Mouse (Mus musculus): ENCODE results near the gene Dapp1. TPM values are rescaled to one million over a fixed set of nuclear protein-coding genes. Genes with fewer than 3 reads are reported as not detected.

Gene Dapp1
- polyA plus RNA-seq, 2 experiments, result 8.8 to 11.5 TPM

DNA sequence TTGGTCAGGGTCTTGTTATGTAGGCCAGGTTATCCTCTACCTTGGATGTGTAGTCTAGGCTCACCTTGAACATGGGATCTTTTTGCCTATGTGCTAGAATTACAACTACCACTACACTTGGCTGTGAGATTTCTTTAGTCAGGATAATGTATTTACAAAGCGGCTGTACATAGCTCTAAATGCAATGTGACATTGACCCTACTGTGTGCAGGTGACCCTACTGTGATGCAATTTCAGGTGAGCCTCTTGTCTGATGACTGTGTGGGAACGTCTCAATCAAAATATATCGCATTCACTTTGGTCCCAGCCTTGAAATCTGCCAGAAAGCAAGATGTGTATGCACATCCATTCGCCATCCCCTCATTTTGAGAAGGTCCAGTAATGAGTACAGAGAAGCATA lies 23.0 kb downstream of the Dapp1 start:
- WGBS (ENCODE audit: insufficient replicate concordance), result 83% methylated on average over 4 of the region's 4 CpGs

DNA sequence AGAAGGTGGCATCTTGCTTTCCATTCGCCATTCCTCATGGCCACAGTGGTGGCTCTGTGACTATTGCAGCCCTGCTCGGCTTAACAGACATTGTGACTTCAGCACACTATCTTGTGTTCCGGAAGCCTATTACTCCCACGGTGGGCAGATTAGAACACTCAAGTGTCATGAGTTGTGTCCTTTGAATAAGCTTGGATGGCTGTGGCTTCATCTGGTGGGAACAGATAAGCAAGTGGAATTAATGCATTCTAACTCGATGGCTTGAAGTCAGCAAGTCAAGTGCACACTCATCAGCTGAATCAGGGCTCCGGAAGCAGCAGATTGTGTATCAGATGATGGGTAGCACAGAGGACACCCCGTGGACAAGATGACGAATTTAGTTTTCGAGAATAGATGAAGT lies 23.5 kb downstream of the Dapp1 start:
- Histone ChIP-seq H3K27ac (peak overlapping the region; percentile 81), H3K4me1 (replicated peaks; ENCODE audit: control insufficient read depth in 2 of 2, insufficient read depth in 2 of 2, low read length in 1 of 2) (peaks cover 59 to 61% of the 10 kb centered on the region in 2 experiments), H3K27me3 (ENCODE audit: control insufficient read depth, insufficient read depth, low read length) (no peaks in the 10 kb centered on the region), H3K4me3 (ENCODE audit: insufficient read depth in 1 of 2, low read depth in 2 of 2, low read length in 2 of 2) (no peak overlapping the region; a peak in 1 of 4 replicates), H3K4me2 (ENCODE audit: low read depth) (peak overlapping the region; percentile 55), H3K9ac (replicated peaks) (peak overlapping the region; percentile 37; the same call in 1 of the 2 replicates), H3K36me3 (replicated peaks; ENCODE audit: control insufficient read depth, insufficient read depth, low read depth) (peaks cover 7% of the 10 kb centered on the region), H3K9me3 (ENCODE audit: control insufficient read depth, low read length) (no peaks in the 10 kb centered on the region)
- ATAC-seq (ENCODE audit: insufficient read depth) (peak; percentile 86), DNase-seq (ENCODE audit: low read depth in 3 of 3, low spot score in 3 of 3) (peak; percentile 82 to 88 (median 82))
- WGBS (ENCODE audit: insufficient replicate concordance), result 13% methylated on average over 9 of the region's 9 CpGs
- TF ChIP-seq EP300 (IDR thresholded peaks at IDR 0.05; ENCODE audit: low read depth) (peak; percentile 95), CTCF (IDR thresholded peaks at IDR 0.05; ENCODE audit: low read depth) (no peak)

More for the DNA sequence above, 23.0 kb downstream of the Dapp1 start:
- no peaks in the 10 kb centered on the region for H3K27me3 ChIP-seq (ENCODE audit: control insufficient read depth, insufficient read depth, low read length)
- DNase-seq (ENCODE audit: low read depth in 3 of 3, low spot score in 3 of 3), result no peak
- peak overlapping the region; percentile 81 for H3K27ac ChIP-seq
- H3K4me3 ChIP-seq (ENCODE audit: insufficient read depth in 1 of 2, low read depth in 2 of 2, low read length in 2 of 2), result no peak overlapping the region
- H3K4me1 ChIP-seq (replicated peaks; ENCODE audit: control insufficient read depth in 2 of 2, insufficient read depth in 2 of 2, low read length in 1 of 2), result peaks cover 54 to 56% of the 10 kb centered on the region in 2 experiments
- H3K9me3 ChIP-seq (ENCODE audit: control insufficient read depth, low read length), result no peaks in the 10 kb centered on the region
- no peak overlapping the region; the same call in 1 of the 2 replicates for H3K9ac ChIP-seq (replicated peaks)
- peak overlapping the region; percentile 55; the same call in 1 of the 2 replicates for H3K4me2 ChIP-seq (ENCODE audit: low read depth)
- ATAC-seq (ENCODE audit: insufficient read depth), result no peak
- H3K36me3 ChIP-seq (replicated peaks; ENCODE audit: control insufficient read depth, insufficient read depth, low read depth), result peaks cover 7% of the 10 kb centered on the region
- TF ChIP-seq EP300 (IDR thresholded peaks at IDR 0.05; ENCODE audit: low read depth), result no peak
- TF ChIP-seq CTCF (IDR thresholded peaks at IDR 0.05; ENCODE audit: low read depth), result no peak

DNA sequence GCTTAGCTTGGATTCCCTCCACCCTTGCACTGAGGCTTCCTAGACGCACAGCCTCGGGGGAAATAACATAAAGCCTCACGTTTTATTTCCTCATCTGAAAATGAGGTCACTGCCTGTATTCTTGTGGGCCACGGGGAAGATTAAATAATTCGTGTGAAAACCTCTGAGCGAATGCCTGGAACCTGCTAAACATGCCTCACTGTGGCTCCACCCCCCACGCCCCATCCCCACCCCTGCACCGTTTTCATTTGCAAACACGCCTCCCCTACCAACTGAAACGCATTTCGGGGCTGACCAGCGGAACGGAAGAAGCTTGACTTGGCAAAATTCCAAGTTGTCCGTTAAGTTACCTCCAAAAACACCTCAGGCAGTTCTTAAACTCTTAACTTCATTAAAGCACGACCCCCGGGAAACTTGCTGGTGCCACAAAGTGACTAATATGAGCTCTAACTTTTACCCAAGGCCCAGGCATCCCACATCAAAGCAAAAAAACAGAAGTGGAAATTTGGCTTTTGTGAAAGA lies 25.7 kb downstream of the Dapp1 start:
- ATAC-seq (ENCODE audit: insufficient read depth), result no peak
- H3K9ac ChIP-seq (replicated peaks), result peak overlapping the region; percentile 24
- no peaks in the 10 kb centered on the region for H3K27me3 ChIP-seq (ENCODE audit: control insufficient read depth, insufficient read depth, low read length)
- DNase-seq (ENCODE audit: low read depth in 3 of 3, low spot score in 3 of 3), result no peak
- H3K36me3 ChIP-seq (replicated peaks; ENCODE audit: control insufficient read depth, insufficient read depth, low read depth), result peaks cover 3% of the 10 kb centered on the region; the same call in 1 of the 2 replicates
- no peak for TF ChIP-seq EP300 (IDR thresholded peaks at IDR 0.05; ENCODE audit: low read depth)
- no peak for TF ChIP-seq CTCF (IDR thresholded peaks at IDR 0.05; ENCODE audit: low read depth)
- peaks cover 70 to 72% of the 10 kb centered on the region in 2 experiments for H3K4me1 ChIP-seq (replicated peaks; ENCODE audit: control insufficient read depth in 2 of 2, insufficient read depth in 2 of 2, low read length in 1 of 2)
- H3K27ac ChIP-seq, result peak overlapping the region; percentile 22
- peak overlapping the region; percentile 25 to 35 for H3K4me3 ChIP-seq (ENCODE audit: insufficient read depth in 1 of 2, low read depth in 2 of 2, low read length in 2 of 2)
- 10% methylated on average over 16 of the region's 16 CpGs for WGBS (ENCODE audit: insufficient replicate concordance)
- no peaks in the 10 kb centered on the region for H3K9me3 ChIP-seq (ENCODE audit: control insufficient read depth, low read length)
- peak overlapping the region; percentile 62 for H3K4me2 ChIP-seq (ENCODE audit: low read depth)

DNA sequence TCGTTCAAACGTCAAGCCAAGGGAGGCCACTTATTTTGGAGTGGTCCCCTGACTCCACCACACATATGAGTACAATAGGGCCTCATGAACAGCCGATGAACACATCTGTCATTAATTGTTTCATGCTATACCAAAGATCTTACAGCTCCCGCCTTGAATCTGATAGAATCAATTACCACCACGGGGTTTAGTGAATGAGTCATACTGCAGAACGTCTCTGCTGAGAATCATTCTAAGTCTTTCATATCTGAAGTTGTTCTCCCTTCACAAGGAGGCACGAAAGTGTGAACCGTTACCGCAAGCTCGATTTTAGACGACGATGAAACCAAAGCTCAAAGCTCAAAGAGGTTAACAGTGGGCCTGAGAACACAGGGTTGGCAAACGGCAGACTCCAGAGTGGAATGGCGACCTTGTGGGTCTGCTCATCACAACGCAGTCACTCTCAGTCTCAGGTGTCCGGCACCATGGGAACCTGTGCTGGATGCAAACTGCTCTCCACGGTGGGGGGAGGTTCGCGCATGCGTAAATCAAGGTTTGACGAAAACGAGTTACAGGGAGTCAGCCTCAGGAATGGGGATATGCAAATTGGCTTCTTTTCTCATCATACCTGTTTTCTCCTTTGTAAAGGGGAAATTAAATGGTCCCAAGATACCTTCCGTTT lies 27.0 kb downstream of the Dapp1 start:
- no peak for TF ChIP-seq EP300 (IDR thresholded peaks at IDR 0.05; ENCODE audit: low read depth)
- no peak for ATAC-seq (ENCODE audit: insufficient read depth)
- no peak overlapping the region for H3K9ac ChIP-seq (replicated peaks)
- no peak overlapping the region for H3K4me3 ChIP-seq (ENCODE audit: insufficient read depth in 1 of 2, low read depth in 2 of 2, low read length in 2 of 2)
- WGBS (ENCODE audit: insufficient replicate concordance), result 55% methylated on average over 23 of the region's 23 CpGs
- no peak overlapping the region for H3K4me2 ChIP-seq (ENCODE audit: low read depth)
- no peaks in the 10 kb centered on the region for H3K27me3 ChIP-seq (ENCODE audit: control insufficient read depth, insufficient read depth, low read length)
- H3K4me1 ChIP-seq (replicated peaks; ENCODE audit: control insufficient read depth in 2 of 2, insufficient read depth in 2 of 2, low read length in 1 of 2), result peaks cover 81 to 82% of the 10 kb centered on the region in 2 experiments
- no peaks in the 10 kb centered on the region; the same call in 1 of the 2 replicates for H3K36me3 ChIP-seq (replicated peaks; ENCODE audit: control insufficient read depth, insufficient read depth, low read depth)
- H3K9me3 ChIP-seq (ENCODE audit: control insufficient read depth, low read length), result no peaks in the 10 kb centered on the region
- DNase-seq (ENCODE audit: low read depth in 3 of 3, low spot score in 3 of 3), result no peak
- peak overlapping the region; percentile 63 for H3K27ac ChIP-seq

Measured in liver, embryonic 14.5 days (tissue).